9 mouse cellular contexts compared by ENCODE assay signal in the genomic region with DNA sequence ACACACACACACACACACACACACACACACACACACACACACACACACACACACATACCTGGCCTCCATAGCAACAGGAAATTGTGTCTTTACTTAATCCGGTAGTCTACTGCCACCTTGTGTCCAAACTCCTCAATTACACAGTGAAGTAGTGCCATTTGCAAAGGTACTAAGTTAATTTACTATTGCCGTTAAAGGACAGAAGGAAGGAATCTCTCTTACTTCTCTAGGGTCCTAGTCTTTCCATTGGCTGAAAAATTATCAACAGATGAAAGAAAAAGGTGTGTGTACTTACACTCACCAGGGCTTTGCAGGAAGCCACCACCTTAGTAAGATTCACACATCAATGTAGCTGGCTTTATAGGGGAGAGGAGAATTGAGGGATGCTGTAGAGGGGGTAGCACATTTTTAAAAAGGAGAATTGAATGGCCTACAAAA. TPM values are rescaled to one million over a fixed set of nuclear protein-coding genes. Genes with fewer than 3 reads are reported as not detected.
DNase-seq lines count a peak whose midpoint lies in the region; ATAC-seq lines count a peak whose summit lies in the region.
"Had no signal": no experiment of that assay in that cellular context is flagged by ENCODE, and none has a peak within 500 bp of the region (broad histone marks: within the 10 kb centered on the region; RNA-seq: fewer than 3 reads in every experiment).

No protein-coding gene starts in this region.

- no peak overlapping the region for H3K27ac ChIP-seq in hindbrain, embryonic 10.5 days
- no peak overlapping the region for H3K27ac ChIP-seq in hindbrain, embryonic 12.5 days
- H3K27ac ChIP-seq in midbrain, embryonic 16.5 days (ENCODE audit: low read length), result no peak overlapping the region
- H3K27ac ChIP-seq: embryonic facial prominence, embryonic 15.5 days had no signal

- ATAC-seq in hindbrain, embryonic 12.5 days (ENCODE audit: low FRiP score), result no peak
- ATAC-seq in erythroblast, adult 5-6 weeks (replicated peaks; ENCODE audit: low FRiP score, poor library complexity, severe bottlenecking), result peak; percentile 76; the same call in 1 of the 2 replicates
- peak; percentile 39 for ATAC-seq in midbrain, embryonic 16.5 days

- peak; percentile 43 for DNase-seq in hindbrain, embryonic 10.5 days (ENCODE audit: low spot score)
- DNase-seq in adrenal gland, postnatal 36 days, result peak; percentile 9 to 52
- peak; percentile 86 for DNase-seq in hindlimb bud, embryonic 11.5 days (ENCODE audit: extremely low spot score, low read depth, low spot score)
- DNase-seq in left cerebral cortex, postnatal 10 days (ENCODE audit: extremely low spot score in 1 of 2, low spot score in 2 of 2), result peak; percentile 53 to 79
- DNase-seq in splenic B cell, adult 2 months (ENCODE audit: low read depth, low spot score), result peak; percentile 91

- no peak overlapping the region for H3K9ac ChIP-seq in hindbrain, embryonic 12.5 days
- H3K9ac ChIP-seq in midbrain, embryonic 16.5 days (ENCODE audit: low read depth, low read length), result no peak overlapping the region
- H3K9ac ChIP-seq: embryonic facial prominence, embryonic 15.5 days had no signal

- WGBS in hindbrain, embryonic 10.5 days, result 7% methylated on average over 2 of the region's 2 CpGs
- 5% methylated on average over 2 of the region's 2 CpGs for WGBS in hindbrain, embryonic 12.5 days
- WGBS in midbrain, embryonic 16.5 days, result 3% methylated on average over 2 of the region's 2 CpGs

- H3K4me2 ChIP-seq in hindbrain, embryonic 12.5 days (replicated peaks), result no peak overlapping the region
- no peak overlapping the region for H3K4me2 ChIP-seq in midbrain, embryonic 16.5 days (ENCODE audit: low read length)
- H3K4me2 ChIP-seq: embryonic facial prominence, embryonic 15.5 days had no signal

- no peaks in the 10 kb centered on the region for H3K27me3 ChIP-seq in hindbrain, embryonic 10.5 days (ENCODE audit: insufficient read depth, poor library complexity, severe bottlenecking)
- H3K27me3 ChIP-seq in hindbrain, embryonic 12.5 days, result no peaks in the 10 kb centered on the region
- no peaks in the 10 kb centered on the region for H3K27me3 ChIP-seq in midbrain, embryonic 16.5 days (ENCODE audit: control insufficient read depth, insufficient read depth, low read depth, low read length)
- H3K27me3 ChIP-seq in splenic B cell, adult 2 months (ENCODE audit: control insufficient read depth, insufficient read depth, low read length, poor library complexity, severe bottlenecking), result no peaks in the 10 kb centered on the region
- H3K27me3 ChIP-seq: embryonic facial prominence, embryonic 15.5 days had no signal

- H3K4me1 ChIP-seq in hindbrain, embryonic 10.5 days (replicated peaks), result no peaks in the 10 kb centered on the region
- H3K4me1 ChIP-seq in hindbrain, embryonic 12.5 days, result no peaks in the 10 kb centered on the region
- H3K4me1 ChIP-seq in midbrain, embryonic 16.5 days (ENCODE audit: control insufficient read depth, insufficient read depth, low read length), result no peaks in the 10 kb centered on the region; the same call in 1 of the 2 replicates
- H3K4me1 ChIP-seq: embryonic facial prominence, embryonic 15.5 days had no signal

- no peaks in the 10 kb centered on the region for H3K9me3 ChIP-seq in hindbrain, embryonic 10.5 days
- no peaks in the 10 kb centered on the region for H3K9me3 ChIP-seq in hindbrain, embryonic 12.5 days (replicated peaks)
- H3K9me3 ChIP-seq in midbrain, embryonic 16.5 days (replicated peaks; ENCODE audit: control insufficient read depth, low read length, poor library complexity, severe bottlenecking), result no peaks in the 10 kb centered on the region
- H3K9me3 ChIP-seq: embryonic facial prominence, embryonic 15.5 days had no signal

- H3K4me3 ChIP-seq in hindbrain, embryonic 10.5 days, result no peak overlapping the region
- H3K4me3 ChIP-seq in hindbrain, embryonic 12.5 days, result no peak overlapping the region
- H3K4me3 ChIP-seq in midbrain, embryonic 16.5 days (ENCODE audit: low read depth, low read length), result no peak overlapping the region
- H3K4me3 ChIP-seq: embryonic facial prominence, embryonic 15.5 days had no signal

- intact Hi-C loops in left cerebral cortex, postnatal 10 days (cut with DNase I), result loop anchor here (2.0 to 10.0 kb wide), 3 partner anchors 209 to 821 kb away; no protein-coding TSS in a partner anchor

- no peaks in the 10 kb centered on the region for H3K36me3 ChIP-seq in hindbrain, embryonic 10.5 days
- H3K36me3 ChIP-seq in hindbrain, embryonic 12.5 days, result no peaks in the 10 kb centered on the region
- H3K36me3 ChIP-seq in midbrain, embryonic 16.5 days (ENCODE audit: control insufficient read depth, insufficient read depth, low read length), result no peaks in the 10 kb centered on the region
- no peaks in the 10 kb centered on the region for H3K36me3 ChIP-seq in splenic B cell, adult 2 months (ENCODE audit: control insufficient read depth, insufficient read depth, low read length, poor library complexity, severe bottlenecking)
- H3K36me3 ChIP-seq: embryonic facial prominence, embryonic 15.5 days had no signal

RNA-seq across cellular contexts. Expression of a gene that starts 29.0 kb away (rescaled TPM):
- 39.7 and 42.3 TPM in 2 replicates for polyA plus RNA-seq in hindbrain, embryonic 10.5 days (2016; fragmentation: Nextera tagmentation; extraction: Ambion mirVana)
- polyA plus RNA-seq in hindbrain, embryonic 12.5 days (2016; fragmentation: Nextera tagmentation; extraction: Ambion mirVana), result 39.9 and 40.6 TPM in 2 replicates
- total RNA-seq in adrenal gland, postnatal 36 days (2021), result 10 to 100 TPM; 13.2 to 13.6 TPM
- total RNA-seq in erythroblast, adult 5-6 weeks (2015; ENCODE audit: low replicate concordance), result 9.8 and 13.6 TPM in 2 replicates
- total RNA-seq in erythroblast, adult 5-6 weeks (2017; ENCODE audit: low replicate concordance), result 12.8 and 17.2 TPM in 2 replicates
- total RNA-seq in left cerebral cortex, postnatal 10 days (2021), result 10 to 100 TPM; 23.0 TPM
- polyA plus RNA-seq in midbrain, embryonic 16.5 days (2015; fragmentation: Nextera tagmentation; extraction: Ambion mirVana), result 31.3 and 33.8 TPM in 2 replicates

RNA-seq across cellular contexts. Expression of a gene that starts 29.1 kb away (rescaled TPM):
- polyA plus RNA-seq in hindbrain, embryonic 10.5 days (2016; fragmentation: Nextera tagmentation; extraction: Ambion mirVana), result 66.8 and 72.1 TPM in 2 replicates
- polyA plus RNA-seq in hindbrain, embryonic 12.5 days (2016; fragmentation: Nextera tagmentation; extraction: Ambion mirVana), result 65.1 and 71.8 TPM in 2 replicates
- total RNA-seq in adrenal gland, postnatal 36 days (2021), result 10 to 100 TPM; 32.0 to 32.9 TPM
- 13.0 and 13.8 TPM in 2 replicates for total RNA-seq in erythroblast, adult 5-6 weeks (2015; ENCODE audit: low replicate concordance)
- total RNA-seq in erythroblast, adult 5-6 weeks (2017; ENCODE audit: low replicate concordance), result 8.1 and 8.5 TPM in 2 replicates
- total RNA-seq in left cerebral cortex, postnatal 10 days (2021), result 10 to 100 TPM; 90.3 to 92.2 TPM
- 55.7 and 59.7 TPM in 2 replicates for polyA plus RNA-seq in midbrain, embryonic 16.5 days (2015; fragmentation: Nextera tagmentation; extraction: Ambion mirVana)

RNA-seq across cellular contexts. Expression of a gene that starts 55.8 kb away (rescaled TPM):
- polyA plus RNA-seq in hindbrain, embryonic 10.5 days (2016; fragmentation: Nextera tagmentation; extraction: Ambion mirVana), result 4.0 and 4.9 TPM in 2 replicates
- polyA plus RNA-seq in hindbrain, embryonic 12.5 days (2016; fragmentation: Nextera tagmentation; extraction: Ambion mirVana), result 8.7 and 10.2 TPM in 2 replicates
- 10 to 100 TPM; 11.1 to 15.9 TPM for total RNA-seq in adrenal gland, postnatal 36 days (2021)
- not detected in 2 replicates for total RNA-seq in erythroblast, adult 5-6 weeks (2015; ENCODE audit: low replicate concordance)
- total RNA-seq in erythroblast, adult 5-6 weeks (2017; ENCODE audit: low replicate concordance), result 0.14 and 0.17 TPM in 2 replicates
- total RNA-seq in left cerebral cortex, postnatal 10 days (2021), result 100 to 1,000 TPM; 106 to 114 TPM
- 14.5 and 15.0 TPM in 2 replicates for polyA plus RNA-seq in midbrain, embryonic 16.5 days (2015; fragmentation: Nextera tagmentation; extraction: Ambion mirVana)

Comparison
In these comparisons a context has a peak if more than half of its experiments do, and no peak if none do; other contexts are left out.
1. DNase-seq: peak in every context shown above with its lines; median percentile 91 in splenic B cell, adult 2 months; 86 in hindlimb bud, embryonic 11.5 days; 66 in left cerebral cortex, postnatal 10 days; 43 in hindbrain, embryonic 10.5 days; 30 in adrenal gland, postnatal 36 days.
2. RNA of a gene that starts 55.8 kb away (total RNA-seq): 106 to 114 TPM in left cerebral cortex, postnatal 10 days and 11.1 to 15.9 TPM in adrenal gland, postnatal 36 days; 0.14 to 0.17 TPM in erythroblast, adult 5-6 weeks; every median in the first group is over 10 times any median in the second.